Mouse (Mus musculus) ES-Bruce4 (cell line): ENCODE measurements around the gene Pex14. TPM values are rescaled to one million over a fixed set of nuclear protein-coding genes. Genes with fewer than 3 reads are reported as not detected.

Experiments
- H3K27ac ChIP-seq: 2 replicates; pipeline ENCODE4 v1.5.1; 2012; ENCODE audit warnings: low read length, inconsistent platforms; ENCODE audit not compliant: insufficient read depth
- H3K27me3 ChIP-seq: 2 replicates; pipeline ENCODE4 v1.6.1; 2012; ENCODE audit warnings: mild to moderate bottlenecking, low read length, inconsistent platforms; ENCODE audit not compliant: control insufficient read depth, poor library complexity, insufficient read depth, severe bottlenecking
- H3K36me3 ChIP-seq: 2 replicates; pipeline ENCODE4 v1.6.1; 2012; ENCODE audit warnings: inconsistent platforms, mild to moderate bottlenecking, low read length, moderate library complexity; ENCODE audit not compliant: control insufficient read depth, poor library complexity, insufficient read depth, severe bottlenecking
- H3K4me1 ChIP-seq: one replicate; pipeline ENCODE4 v1.8.1; 2011; ENCODE audit warnings: low read length; ENCODE audit not compliant: control insufficient read depth, insufficient read depth
- H3K4me3 ChIP-seq: 2 replicates; pipeline ENCODE4 v1.5.1; 2011; ENCODE audit warnings: low read depth, mild to moderate bottlenecking, low read length
- H3K9ac ChIP-seq: 2 replicates; pipeline ENCODE4 v1.6.1; 2012; ENCODE audit warnings: low read depth, mild to moderate bottlenecking, inconsistent platforms; ENCODE audit not compliant: poor library complexity, severe bottlenecking
- H3K9me3 ChIP-seq: replicated peaks from 2 replicates; pipeline ENCODE4 v1.6.1; 2012; ENCODE audit warnings: mild to moderate bottlenecking, low read length, inconsistent platforms; ENCODE audit not compliant: control insufficient read depth, poor library complexity, insufficient read depth, severe bottlenecking
- CTCF ChIP-seq: IDR thresholded peaks from one replicate; pipeline ENCODE4 v1.8.1; 2011; ENCODE audit warnings: low read depth, low read length
- EP300 ChIP-seq: IDR thresholded peaks from 2 replicates; pipeline ENCODE4 v1.6.1; 2011; ENCODE audit warnings: low read depth, low read length; ENCODE audit not compliant: insufficient read depth
- POLR2A ChIP-seq: IDR thresholded peaks from one replicate; pipeline ENCODE4 v1.8.1; 2011; ENCODE audit warnings: low read length; ENCODE audit not compliant: insufficient read depth
- polyA plus RNA-seq: library from polyadenylated mRNA; stranded (reverse); fragments of >200 nt; gene quantifications from 2 replicates; pipeline ENCODE4 v1.2.4, GENCODE M21; 2011; ENCODE audit warnings: low read depth; ENCODE audit not compliant: missing spikeins, insufficient read depth, insufficient read length

Pex14 gene
- polyA plus RNA-seq, 1 experiment, result 31.2 TPM

GRCm38 (mm10) chr4:148920610-148921009, 179.1 kb downstream of the Pex14 start:
- Histone ChIP-seq H3K9ac (no peak overlapping the region), H3K36me3 (no peaks in the 10 kb centered on the region), H3K4me1 (no peaks in the 10 kb centered on the region), H3K9me3 (no peaks in the 10 kb centered on the region), H3K4me3 (no peak overlapping the region), H3K27ac (no peak overlapping the region), H3K27me3 (no peaks in the 10 kb centered on the region)
- TF ChIP-seq CTCF (no peak), EP300 (no peak), POLR2A (no peak)

GRCm38 (mm10) chr4:148918707-148919447, 180.8 kb downstream of the Pex14 start:
- H3K27me3 ChIP-seq, result no peaks in the 10 kb centered on the region

GRCm38 (mm10) chr4:148915849-148916248, 183.8 kb downstream of the Pex14 start:
- Histone ChIP-seq H3K9me3 (no peaks in the 10 kb centered on the region), H3K36me3 (no peaks in the 10 kb centered on the region), H3K9ac (peak overlapping the region; percentile 32; the same call in 1 of the 2 replicates), H3K27me3 (no peaks in the 10 kb centered on the region), H3K4me1 (peaks cover 18% of the 10 kb centered on the region), H3K27ac (no peak overlapping the region), H3K4me3 (no peak overlapping the region)
- TF ChIP-seq EP300 (no peak), CTCF (no peak), POLR2A (no peak)

More at GRCm38 (mm10) chr4:148918707-148919447, 180.8 kb downstream of the Pex14 start:
- no peaks in the 10 kb centered on the region for H3K9me3 ChIP-seq
- no peak overlapping the region for H3K27ac ChIP-seq
- no peaks in the 10 kb centered on the region for H3K36me3 ChIP-seq
- TF ChIP-seq CTCF, result no peak
- no peak for TF ChIP-seq EP300
- no peak for TF ChIP-seq POLR2A
- H3K4me1 ChIP-seq, result peaks cover 9% of the 10 kb centered on the region
- H3K4me3 ChIP-seq, result no peak overlapping the region
- no peak overlapping the region for H3K9ac ChIP-seq

- Histone ChIP-seq H3K36me3 (no peaks in the 10 kb centered on the region), H3K9me3 (no peaks in the 10 kb centered on the region), H3K4me1 (peaks cover 23% of the 10 kb centered on the region), H3K27me3 (no peaks in the 10 kb centered on the region), H3K9ac (no peak overlapping the region), H3K4me3 (no peak overlapping the region), H3K27ac (no peak overlapping the region)
- TF ChIP-seq CTCF (no peak), POLR2A (no peak), EP300 (peak; percentile 66; the same call in 1 of the 2 replicates)
These were observed 184.6 kb downstream of the Pex14 start for GRCm38 (mm10) chr4:148914863-148915622.

- Histone ChIP-seq H3K4me1 (peaks cover 25% of the 10 kb centered on the region), H3K4me3 (peak overlapping the region; percentile 23; the same call in 1 of the 2 replicates), H3K27ac (peak overlapping the region; percentile 97), H3K9me3 (no peaks in the 10 kb centered on the region), H3K27me3 (no peaks in the 10 kb centered on the region), H3K9ac (0 out of 2 replicates have a peak overlapping the region, but pooled peaks have one; percentile 5), H3K36me3 (no peaks in the 10 kb centered on the region)
- TF ChIP-seq CTCF, result no peak
- peak; percentile 97 for TF ChIP-seq EP300
- no peak for TF ChIP-seq POLR2A
These were observed 186.7 kb downstream of the Pex14 start for GRCm38 (mm10) chr4:148912826-148913590.
